Mouse (Mus musculus) small intestine, adult 2 months (tissue): Measurements from ENCODE around the gene Myl3.

Experiments
- CTCF ChIP-seq: fragments of 200-500 bp; IDR thresholded peaks from 2 replicates; pipeline ENCODE4 v1.5.1; 2012; ENCODE audit warnings: low read depth, mild to moderate bottlenecking, control low read depth, inconsistent platforms, low read length, moderate library complexity, mixed read lengths; ENCODE audit not compliant: insufficient replicate concordance, insufficient read length; ENCODE audit errors: extremely low read depth
- POLR2A ChIP-seq: fragments of 200-500 bp; IDR thresholded peaks from 2 replicates; pipeline ENCODE4 v1.6.1; 2012; ENCODE audit warnings: low read depth, mild to moderate bottlenecking, control low read depth, inconsistent platforms, low read length, moderate library complexity

GRCm38 (mm10) chr9:110718810-110719209 lies 22.9 kb upstream of the Myl3 start:
- TF ChIP-seq CTCF (no peak), POLR2A (no peak)
